Mouse (Mus musculus): ENCODE measurements around the gene Npc2. TPM values are rescaled to one million over a fixed set of nuclear protein-coding genes. Genes with fewer than 3 reads are reported as not detected.
A peak's percentile ranks its signal among the peaks of the same experiment; 100 is the strongest.

Npc2 gene
- polyA plus RNA-seq, 1 experiment: 677 TPM

- TF ChIP-seq POLR2A (IDR thresholded peaks at IDR 0.05; ENCODE audit: borderline replicate concordance, low read depth, low read length): no peak
- TF ChIP-seq CTCF (IDR thresholded peaks at IDR 0.05; ENCODE audit: low read depth, low read length): no peak
- H3K4me3 ChIP-seq (ENCODE audit: insufficient read depth, low read length): no peak overlapping the region
- peak overlapping the region; percentile 92 for H3K27ac ChIP-seq (ENCODE audit: insufficient read depth, low read depth, low read length)
- H3K4me1 ChIP-seq (ENCODE audit: control insufficient read depth, insufficient read depth, low read length): peaks cover 70% of the 10 kb centered on the region
These were observed 24.8 kb downstream of the Npc2 start for GRCm38 (mm10) chr12:84748134-84748533.

GRCm38 (mm10) chr12:84745700-84746099 is 27.3 kb downstream of the Npc2 start:
- Histone ChIP-seq H3K4me1 (ENCODE audit: control insufficient read depth, insufficient read depth, low read length) (peaks cover 53% of the 10 kb centered on the region), H3K27ac (ENCODE audit: insufficient read depth, low read depth, low read length) (no peak overlapping the region), H3K4me3 (ENCODE audit: insufficient read depth, low read length) (no peak overlapping the region)
- TF ChIP-seq CTCF (IDR thresholded peaks at IDR 0.05; ENCODE audit: low read depth, low read length) (no peak), POLR2A (IDR thresholded peaks at IDR 0.05; ENCODE audit: borderline replicate concordance, low read depth, low read length) (no peak)

- Histone ChIP-seq H3K27ac (ENCODE audit: insufficient read depth, low read depth, low read length) (no peak overlapping the region), H3K4me3 (ENCODE audit: insufficient read depth, low read length) (no peak overlapping the region), H3K4me1 (ENCODE audit: control insufficient read depth, insufficient read depth, low read length) (peaks cover 31% of the 10 kb centered on the region)
- no peak for TF ChIP-seq POLR2A (IDR thresholded peaks at IDR 0.05; ENCODE audit: borderline replicate concordance, low read depth, low read length)
- no peak for TF ChIP-seq CTCF (IDR thresholded peaks at IDR 0.05; ENCODE audit: low read depth, low read length)
These were observed 29.5 kb downstream of the Npc2 start for GRCm38 (mm10) chr12:84743496-84743895.

GRCm38 (mm10) chr12:84733366-84733765 is 39.6 kb downstream of the Npc2 start:
- Histone ChIP-seq H3K4me3 (ENCODE audit: insufficient read depth, low read length) (no peak overlapping the region), H3K27ac (ENCODE audit: insufficient read depth, low read depth, low read length) (no peak overlapping the region), H3K4me1 (ENCODE audit: control insufficient read depth, insufficient read depth, low read length) (no peaks in the 10 kb centered on the region)
- TF ChIP-seq POLR2A (IDR thresholded peaks at IDR 0.05; ENCODE audit: borderline replicate concordance, low read depth, low read length): no peak
- no peak for TF ChIP-seq CTCF (IDR thresholded peaks at IDR 0.05; ENCODE audit: low read depth, low read length)

GRCm38 (mm10) chr12:84728421-84728820 is 44.5 kb downstream of the Npc2 start:
- no peak overlapping the region for H3K27ac ChIP-seq (ENCODE audit: insufficient read depth, low read depth, low read length)
- TF ChIP-seq POLR2A (IDR thresholded peaks at IDR 0.05; ENCODE audit: borderline replicate concordance, low read depth, low read length): no peak
- no peak for TF ChIP-seq CTCF (IDR thresholded peaks at IDR 0.05; ENCODE audit: low read depth, low read length)
- H3K4me1 ChIP-seq (ENCODE audit: control insufficient read depth, insufficient read depth, low read length): no peaks in the 10 kb centered on the region
- H3K4me3 ChIP-seq (ENCODE audit: insufficient read depth, low read length): no peak overlapping the region

GRCm38 (mm10) chr12:84727434-84727833 is 45.5 kb downstream of the Npc2 start:
- TF ChIP-seq POLR2A (IDR thresholded peaks at IDR 0.05; ENCODE audit: borderline replicate concordance, low read depth, low read length) (no peak), CTCF (IDR thresholded peaks at IDR 0.05; ENCODE audit: low read depth, low read length) (no peak)
- Histone ChIP-seq H3K27ac (ENCODE audit: insufficient read depth, low read depth, low read length) (no peak overlapping the region), H3K4me3 (ENCODE audit: insufficient read depth, low read length) (no peak overlapping the region), H3K4me1 (ENCODE audit: control insufficient read depth, insufficient read depth, low read length) (no peaks in the 10 kb centered on the region)

- Histone ChIP-seq H3K27ac (ENCODE audit: insufficient read depth, low read depth, low read length) (no peak overlapping the region), H3K4me1 (ENCODE audit: control insufficient read depth, insufficient read depth, low read length) (no peaks in the 10 kb centered on the region), H3K4me3 (ENCODE audit: insufficient read depth, low read length) (no peak overlapping the region)
- TF ChIP-seq POLR2A (IDR thresholded peaks at IDR 0.05; ENCODE audit: borderline replicate concordance, low read depth, low read length): no peak
These were observed 46.0 kb downstream of the Npc2 start for GRCm38 (mm10) chr12:84726986-84727385.

GRCm38 (mm10) chr12:84726391-84726790 is 46.6 kb downstream of the Npc2 start:
- Histone ChIP-seq H3K4me3 (ENCODE audit: insufficient read depth, low read length) (no peak overlapping the region), H3K27ac (ENCODE audit: insufficient read depth, low read depth, low read length) (no peak overlapping the region), H3K4me1 (ENCODE audit: control insufficient read depth, insufficient read depth, low read length) (no peaks in the 10 kb centered on the region)
- TF ChIP-seq CTCF (IDR thresholded peaks at IDR 0.05; ENCODE audit: low read depth, low read length): no peak
- TF ChIP-seq POLR2A (IDR thresholded peaks at IDR 0.05; ENCODE audit: borderline replicate concordance, low read depth, low read length): no peak

- TF ChIP-seq POLR2A (IDR thresholded peaks at IDR 0.05; ENCODE audit: borderline replicate concordance, low read depth, low read length) (no peak), CTCF (IDR thresholded peaks at IDR 0.05; ENCODE audit: low read depth, low read length) (no peak)
- no peak overlapping the region for H3K4me3 ChIP-seq (ENCODE audit: insufficient read depth, low read length)
- no peak overlapping the region for H3K27ac ChIP-seq (ENCODE audit: insufficient read depth, low read depth, low read length)
- H3K4me1 ChIP-seq (ENCODE audit: control insufficient read depth, insufficient read depth, low read length): peaks cover 7% of the 10 kb centered on the region
These were observed 54.3 kb downstream of the Npc2 start for GRCm38 (mm10) chr12:84718462-84719244.

- H3K4me3 ChIP-seq (ENCODE audit: insufficient read depth, low read length): no peak overlapping the region
- TF ChIP-seq CTCF (IDR thresholded peaks at IDR 0.05; ENCODE audit: low read depth, low read length) (no peak), POLR2A (IDR thresholded peaks at IDR 0.05; ENCODE audit: borderline replicate concordance, low read depth, low read length) (no peak)
These were observed 58.4 kb downstream of the Npc2 start for GRCm38 (mm10) chr12:84714578-84714977.

More at GRCm38 (mm10) chr12:84714578-84714977, 58.4 kb downstream of the Npc2 start:
- H3K27ac ChIP-seq (ENCODE audit: insufficient read depth, low read depth, low read length): no peak overlapping the region
- H3K4me1 ChIP-seq (ENCODE audit: control insufficient read depth, insufficient read depth, low read length): peaks cover 5% of the 10 kb centered on the region

Measured in bone marrow macrophage, adult 2 months (primary cell).